Mouse (Mus musculus) lung, embryonic 15.5 days (tissue): ENCODE results near the gene Trmt11. TPM values are rescaled to one million over a fixed set of nuclear protein-coding genes. Genes with fewer than 3 reads are reported as not detected.
A peak's percentile ranks its signal among the peaks of the same experiment; 100 is the strongest.

ENCODE experiments used
- ATAC-seq: fragments of 200-750 bp; cut with Nextera tagmentation; 2 replicates; pipeline ENCODE4 v1.8.0; 2017; ENCODE audit warnings: moderate number of reproducible peaks, borderline replicate concordance; ENCODE audit not compliant: low FRiP score, low TSS enrichment; ENCODE audit errors: extremely low read depth
- H3K27ac ChIP-seq: fragments of 300-500 bp; sonication (generic); 2 replicates; pipeline ENCODE4 v1.5.1; 2015; ENCODE audit warnings: moderate library complexity, mild to moderate bottlenecking, inconsistent platforms
- H3K27me3 ChIP-seq: fragments of 300-500 bp; sonication (generic); 2 replicates; pipeline ENCODE4 v1.6.1; 2015; ENCODE audit warnings: inconsistent platforms
- H3K36me3 ChIP-seq: fragments of 300-500 bp; sonication (generic); 2 replicates; pipeline ENCODE4 v1.6.1; 2015; ENCODE audit warnings: inconsistent platforms
- H3K4me1 ChIP-seq: fragments of 300-500 bp; sonication (generic); 2 replicates; pipeline ENCODE4 v1.6.1; 2015; ENCODE audit warnings: inconsistent platforms
- H3K4me2 ChIP-seq: fragments of 300-500 bp; sonication (generic); 2 replicates; pipeline ENCODE4 v1.6.1; 2015; ENCODE audit warnings: inconsistent platforms, mild to moderate bottlenecking, moderate library complexity
- H3K4me3 ChIP-seq: fragments of 300-500 bp; sonication (generic); 2 replicates; pipeline ENCODE4 v1.5.1; 2015; ENCODE audit warnings: mild to moderate bottlenecking, inconsistent platforms
- H3K9ac ChIP-seq: fragments of 300-500 bp; sonication (generic); 2 replicates; pipeline ENCODE4 v1.6.1; 2015; ENCODE audit warnings: inconsistent platforms
- H3K9me3 ChIP-seq: fragments of 300-500 bp; sonication (generic); 2 replicates; pipeline ENCODE4 v1.6.1; 2016; ENCODE audit warnings: inconsistent platforms
- WGBS: fragments of 180-500 bp; shearing (Covaris S2); methylation state at CpG from one replicate; pipeline ENCODE4 v1.1.7; 2015; 5-methylcytosine and 5-hydroxymethylcytosine counted together
- polyA plus RNA-seq: library from polyadenylated mRNA; unstranded; fragments of >200 nt; fragmentation: Nextera tagmentation; extraction: Ambion mirVana; gene quantifications from 2 replicates; pipeline ENCODE4 v1.2.1, GENCODE M21; 2015

Gene Trmt11
- polyA plus RNA-seq, 1 experiment from 2014 or later, result 27.0 TPM

GRCm38 (mm10) chr10:30618091-30618917 lies 17.8 kb upstream of the Trmt11 start:
- under 1% methylated on average over 49 of the region's 49 CpGs for WGBS
- H3K4me3 ChIP-seq, result peak overlapping the region; percentile 82
- peak; percentile 100 for ATAC-seq

GRCm38 (mm10) chr10:30613039-30613438 lies 12.5 kb upstream of the Trmt11 start:
- H3K27me3 ChIP-seq, result no peaks in the 10 kb centered on the region
- H3K27ac ChIP-seq, result no peak overlapping the region
- H3K4me1 ChIP-seq, result no peaks in the 10 kb centered on the region
- no peak for ATAC-seq
- H3K4me2 ChIP-seq, result no peak overlapping the region
- H3K4me3 ChIP-seq, result no peak overlapping the region
- no peaks in the 10 kb centered on the region for H3K9me3 ChIP-seq
- H3K9ac ChIP-seq, result no peak overlapping the region
- 0 out of 2 replicates have a peak, but pooled peaks cover 4% of the 10 kb centered on the region for H3K36me3 ChIP-seq
- WGBS, result 73% methylated on average over 4 of the region's 4 CpGs

More at GRCm38 (mm10) chr10:30618091-30618917, 17.8 kb upstream of the Trmt11 start:
- peak overlapping the region; percentile 97 for H3K27ac ChIP-seq
- H3K9ac ChIP-seq, result peak overlapping the region; percentile 77
- peak overlapping the region; percentile 61 for H3K4me2 ChIP-seq
- H3K36me3 ChIP-seq, result no peaks in the 10 kb centered on the region
- H3K27me3 ChIP-seq, result no peaks in the 10 kb centered on the region
- no peaks in the 10 kb centered on the region for H3K9me3 ChIP-seq
- no peaks in the 10 kb centered on the region for H3K4me1 ChIP-seq

GRCm38 (mm10) chr10:30609614-30610013 lies 9.1 kb upstream of the Trmt11 start:
- no peak overlapping the region for H3K4me3 ChIP-seq
- H3K9me3 ChIP-seq, result no peaks in the 10 kb centered on the region
- H3K27ac ChIP-seq, result no peak overlapping the region
- 0 out of 2 replicates have a peak, but pooled peaks cover 6% of the 10 kb centered on the region for H3K36me3 ChIP-seq
- no peak overlapping the region for H3K9ac ChIP-seq
- no peaks in the 10 kb centered on the region for H3K4me1 ChIP-seq
- no peaks in the 10 kb centered on the region for H3K27me3 ChIP-seq
- no peak for ATAC-seq
- no peak overlapping the region for H3K4me2 ChIP-seq

GRCm38 (mm10) chr10:30608109-30608508 lies 7.6 kb upstream of the Trmt11 start:
- 56% methylated on average over 2 of the region's 2 CpGs for WGBS

GRCm38 (mm10) chr10:30600094-30600534 lies 435 bp downstream of the Trmt11 start:
- Histone ChIP-seq H3K4me3 (peak overlapping the region; percentile 79), H3K27me3 (no peaks in the 10 kb centered on the region), H3K9me3 (no peaks in the 10 kb centered on the region), H3K4me2 (peak overlapping the region; percentile 71), H3K36me3 (peaks cover 18% of the 10 kb centered on the region), H3K4me1 (peaks cover 13% of the 10 kb centered on the region), H3K9ac (peak overlapping the region; percentile 82), H3K27ac (peak overlapping the region; percentile 85)
- WGBS, result under 1% methylated on average over 27 of the region's 27 CpGs
- ATAC-seq, result peak; percentile 72

More at GRCm38 (mm10) chr10:30608109-30608508, 7.6 kb upstream of the Trmt11 start:
- H3K4me1 ChIP-seq, result no peaks in the 10 kb centered on the region
- no peak overlapping the region for H3K4me2 ChIP-seq
- ATAC-seq, result no peak
- H3K9me3 ChIP-seq, result no peaks in the 10 kb centered on the region
- H3K9ac ChIP-seq, result no peak overlapping the region
- no peak overlapping the region for H3K27ac ChIP-seq
- H3K4me3 ChIP-seq, result no peak overlapping the region
- no peaks in the 10 kb centered on the region for H3K27me3 ChIP-seq
- H3K36me3 ChIP-seq, result 0 out of 2 replicates have a peak, but pooled peaks cover 6% of the 10 kb centered on the region

GRCm38 (mm10) chr10:30587037-30587436 lies 13.5 kb downstream of the Trmt11 start:
- 58% methylated on average over 5 of the region's 5 CpGs for WGBS
- no peak for ATAC-seq
- Histone ChIP-seq H3K4me1 (no peaks in the 10 kb centered on the region), H3K9me3 (no peaks in the 10 kb centered on the region), H3K4me3 (no peak overlapping the region), H3K27me3 (no peaks in the 10 kb centered on the region), H3K36me3 (peaks cover 42% of the 10 kb centered on the region), H3K9ac (no peak overlapping the region), H3K27ac (no peak overlapping the region), H3K4me2 (no peak overlapping the region)

- Histone ChIP-seq H3K27me3 (no peaks in the 10 kb centered on the region), H3K4me1 (no peaks in the 10 kb centered on the region), H3K9me3 (no peaks in the 10 kb centered on the region), H3K4me3 (no peak overlapping the region), H3K27ac (no peak overlapping the region), H3K36me3 (peaks cover 42% of the 10 kb centered on the region), H3K9ac (no peak overlapping the region), H3K4me2 (no peak overlapping the region)
- 93% methylated on average over 1 of the region's 1 CpGs for WGBS
- no peak for ATAC-seq
These were observed 14.9 kb downstream of the Trmt11 start for GRCm38 (mm10) chr10:30585691-30586090.

- Histone ChIP-seq H3K9ac (no peak overlapping the region), H3K36me3 (peaks cover 13% of the 10 kb centered on the region; the same call in 1 of the 2 replicates), H3K27me3 (no peaks in the 10 kb centered on the region), H3K4me3 (no peak overlapping the region), H3K4me1 (no peaks in the 10 kb centered on the region), H3K9me3 (no peaks in the 10 kb centered on the region), H3K27ac (no peak overlapping the region), H3K4me2 (no peak overlapping the region)
- no peak for ATAC-seq
- 94% methylated on average over 5 of the region's 5 CpGs for WGBS
These were observed 22.8 kb downstream of the Trmt11 start for GRCm38 (mm10) chr10:30577670-30578280.

- H3K27me3 ChIP-seq, result no peaks in the 10 kb centered on the region
- H3K27ac ChIP-seq, result no peak overlapping the region
- no peak overlapping the region for H3K9ac ChIP-seq
- H3K4me2 ChIP-seq, result no peak overlapping the region
- no peak overlapping the region for H3K4me3 ChIP-seq
- peaks cover 15% of the 10 kb centered on the region for H3K36me3 ChIP-seq
- no peaks in the 10 kb centered on the region for H3K4me1 ChIP-seq
- H3K9me3 ChIP-seq, result no peaks in the 10 kb centered on the region
- ATAC-seq, result no peak
These were observed 34.2 kb downstream of the Trmt11 start for GRCm38 (mm10) chr10:30566364-30566763.

- no peak overlapping the region for H3K9ac ChIP-seq
- WGBS, result 54% methylated on average over 3 of the region's 3 CpGs
- no peaks in the 10 kb centered on the region for H3K4me1 ChIP-seq
- no peaks in the 10 kb centered on the region for H3K9me3 ChIP-seq
- peaks cover 27% of the 10 kb centered on the region for H3K36me3 ChIP-seq
- H3K27ac ChIP-seq, result no peak overlapping the region
- H3K4me3 ChIP-seq, result no peak overlapping the region
- no peaks in the 10 kb centered on the region for H3K27me3 ChIP-seq
- no peak overlapping the region for H3K4me2 ChIP-seq
- ATAC-seq, result peak; percentile 81; the same call in 1 of the 2 replicates
These were observed 35.9 kb downstream of the Trmt11 start for GRCm38 (mm10) chr10:30564651-30565050.

- no peaks in the 10 kb centered on the region for H3K27me3 ChIP-seq
- no peak overlapping the region for H3K4me3 ChIP-seq
- no peaks in the 10 kb centered on the region for H3K9me3 ChIP-seq
- H3K27ac ChIP-seq, result no peak overlapping the region
- no peaks in the 10 kb centered on the region for H3K4me1 ChIP-seq
- ATAC-seq, result no peak
- 86% methylated on average over 11 of the region's 11 CpGs for WGBS
- no peak overlapping the region for H3K4me2 ChIP-seq
- H3K9ac ChIP-seq, result no peak overlapping the region
- H3K36me3 ChIP-seq, result peaks cover 42% of the 10 kb centered on the region
These were observed 44.6 kb downstream of the Trmt11 start for GRCm38 (mm10) chr10:30555686-30556578.
